Mouse (Mus musculus) lung, postnatal 0 days (tissue): ENCODE data around the gene Smpdl3a.

Experiments used
- CTCF ChIP-seq: IDR thresholded peaks from 2 replicates; pipeline ENCODE4 v1.5.1; 2016; ENCODE audit warnings: antibody characterized with exemption, mild to moderate bottlenecking
- EP300 ChIP-seq: IDR thresholded peaks from 2 replicates; pipeline ENCODE4 v1.6.1; 2016; ENCODE audit warnings: antibody characterized with exemption, mild to moderate bottlenecking, control low read depth

- TF ChIP-seq CTCF (peak; percentile 32), EP300 (0 out of 2 replicates have a peak, but pooled peaks have one; percentile 8)
These were observed 641 bp downstream of the Smpdl3a start for GRCm38 (mm10) chr10:57794491-57795461.
